Mouse (Mus musculus): Measurements from ENCODE around the gene Msi1.

DNA sequence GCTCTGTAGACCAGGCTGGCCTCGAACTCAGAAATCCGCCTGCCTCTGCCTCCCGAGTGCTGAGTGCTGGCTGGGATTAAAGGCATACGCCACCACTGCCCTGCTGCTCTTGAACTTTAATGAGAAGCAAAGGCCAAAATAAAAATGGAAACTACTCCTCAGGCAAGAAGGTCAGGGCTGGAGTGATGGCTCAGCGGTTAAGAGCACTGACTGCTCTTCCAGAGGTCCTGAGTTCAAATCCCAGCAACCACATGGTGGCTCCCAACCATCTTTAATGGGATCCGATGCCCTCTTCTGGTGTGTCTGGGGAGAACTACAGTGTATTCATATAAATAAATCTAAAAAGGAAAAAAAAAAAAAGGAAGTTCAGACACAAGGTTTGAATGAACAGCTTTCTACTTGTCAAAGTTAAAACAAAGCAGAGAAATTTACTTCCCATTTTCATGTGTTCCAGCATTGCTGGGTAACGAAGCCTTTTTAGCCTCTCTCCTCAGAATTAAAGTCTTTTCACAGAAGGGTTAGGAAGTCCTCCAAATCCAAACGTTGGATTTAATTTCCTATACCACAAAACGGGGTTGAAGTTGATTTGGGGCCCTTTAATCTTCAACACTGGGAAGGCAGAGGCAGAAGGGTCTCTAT is 58.7 kb downstream of the Msi1 start:
- TF ChIP-seq GATA1 (IDR thresholded peaks at IDR 0.05; ENCODE audit: low read length) = no peak
- no peak for TF ChIP-seq TAL1 (IDR thresholded peaks at IDR 0.05; ENCODE audit: low read length)
